Mouse (Mus musculus) liver, adult 2 months (tissue): ENCODE data around the gene Zbed3. TPM values are rescaled to one million over a fixed set of nuclear protein-coding genes. Genes with fewer than 3 reads are reported as not detected.

Experiments used
- DNase-seq: peaks from one replicate; pipeline ENCODE4 v3.0.0-alpha.2; 2011; ENCODE audit warnings: low read depth, low spot score; ENCODE audit errors: extremely low read depth
- H3K27ac ChIP-seq: fragments of 200-500 bp; replicated peaks from 2 replicates; pipeline ENCODE4 v1.5.1; 2012; ENCODE audit warnings: low read depth, mild to moderate bottlenecking, control low read depth, inconsistent platforms, low read length; ENCODE audit not compliant: insufficient read depth
- H3K27me3 ChIP-seq: fragments of 200-500 bp; 2 replicates; pipeline ENCODE4 v1.6.1; 2012; ENCODE audit warnings: mild to moderate bottlenecking, moderate library complexity, low read length, inconsistent platforms; ENCODE audit not compliant: control insufficient read depth, insufficient read depth
- H3K36me3 ChIP-seq: fragments of 200-500 bp; 2 replicates; pipeline ENCODE4 v1.6.1; 2012; ENCODE audit warnings: low read length, inconsistent platforms; ENCODE audit not compliant: control insufficient read depth, insufficient read depth
- H3K4me1 ChIP-seq: fragments of 200-500 bp; 2 replicates; pipeline ENCODE4 v1.6.1; 2011; ENCODE audit warnings: low read length; ENCODE audit not compliant: control insufficient read depth, insufficient read depth
- H3K4me3 ChIP-seq: fragments of 200-500 bp; 2 replicates; pipeline ENCODE4 v1.5.1; 2011; ENCODE audit warnings: low read depth, mild to moderate bottlenecking, control low read depth, low read length, moderate library complexity; ENCODE audit not compliant: insufficient read depth
- H3K79me2 ChIP-seq: fragments of 200-500 bp; 2 replicates; pipeline ENCODE4 v1.6.1; 2012; ENCODE audit warnings: inconsistent platforms, mild to moderate bottlenecking, low read length, moderate library complexity; ENCODE audit not compliant: control insufficient read depth, insufficient read depth
- H3K9ac ChIP-seq: fragments of 200-500 bp; 2 replicates; pipeline ENCODE4 v1.6.1; 2012; ENCODE audit warnings: low read depth, mild to moderate bottlenecking, control low read depth, inconsistent platforms, low read length
- CTCF ChIP-seq: fragments of 200-500 bp; IDR thresholded peaks from 2 replicates; pipeline ENCODE4 v1.5.1; 2011; ENCODE audit warnings: low read depth, low read length, control low read depth
- POLR2A ChIP-seq: fragments of 200-500 bp; IDR thresholded peaks from 2 replicates; pipeline ENCODE4 v1.6.1; 2011; ENCODE audit warnings: low read length, control low read depth; ENCODE audit not compliant: insufficient read depth; ENCODE audit errors: extremely low read depth
- WGBS: fragments of 180-500 bp; shearing (Covaris S2); methylation state at CpG from one replicate; pipeline ENCODE4 v1.1.7; 2018; 5-methylcytosine and 5-hydroxymethylcytosine counted together
- polyA plus RNA-seq: library from polyadenylated mRNA; depleted of rRNA; stranded (reverse); fragments of >200 nt; gene quantifications from 2 replicates; pipeline ENCODE4 v1.2.3, GENCODE M21; 2012
- total RNA-seq: library from RNA; depleted of rRNA; stranded (reverse); fragments of >200 nt; gene quantifications from 2 replicates; pipeline ENCODE4 v1.2.3, GENCODE M21; 2014

Gene Zbed3
- total and polyA plus RNA-seq, 2 experiments: 1.1 to 4.4 TPM

DNA sequence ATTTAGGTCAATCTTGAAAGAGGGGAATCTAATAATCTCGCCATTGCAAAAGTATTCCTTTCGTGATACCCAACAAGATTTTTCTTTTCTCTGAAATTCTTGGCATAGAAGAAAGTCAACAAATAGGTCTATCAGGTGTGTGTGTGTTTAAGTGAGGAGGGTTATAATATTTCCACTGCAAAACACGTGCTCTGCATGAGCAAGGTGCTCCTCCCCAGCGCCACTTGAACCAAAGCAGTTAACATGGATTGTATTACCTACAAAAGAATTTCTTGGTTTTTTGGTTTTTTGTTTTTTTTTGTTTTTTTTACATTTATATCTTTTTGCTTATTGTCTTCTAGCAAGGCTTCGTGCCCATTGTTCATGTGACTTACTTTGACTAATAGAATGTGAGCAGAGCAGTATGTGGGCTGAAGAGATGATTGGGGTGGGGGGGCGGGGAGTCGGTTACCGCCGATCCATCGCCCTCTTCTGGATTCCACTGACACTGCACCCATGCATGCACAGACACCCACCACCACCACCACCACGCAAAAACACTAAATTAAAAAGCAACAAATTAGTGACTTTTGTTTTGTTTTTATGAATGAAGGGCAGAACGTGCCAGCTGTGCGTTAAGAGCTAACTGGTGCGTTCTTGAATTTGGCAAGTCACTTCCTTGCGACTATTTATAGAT lies 676 bp downstream of the Zbed3 start:
- Histone ChIP-seq H3K9ac (no peak overlapping the region), H3K79me2 (peaks cover 17% of the 10 kb centered on the region; the same call in 1 of the 2 replicates), H3K4me1 (peaks cover 5% of the 10 kb centered on the region; the same call in 1 of the 2 replicates), H3K27ac (no peak overlapping the region), H3K36me3 (no peaks in the 10 kb centered on the region), H3K4me3 (peak overlapping the region; percentile 97), H3K27me3 (no peaks in the 10 kb centered on the region)
- no peak for TF ChIP-seq POLR2A
- peak; percentile 69 for TF ChIP-seq CTCF
- DNase-seq: peak; percentile 20
- 26% methylated on average over 15 of the region's 15 CpGs for WGBS

DNA sequence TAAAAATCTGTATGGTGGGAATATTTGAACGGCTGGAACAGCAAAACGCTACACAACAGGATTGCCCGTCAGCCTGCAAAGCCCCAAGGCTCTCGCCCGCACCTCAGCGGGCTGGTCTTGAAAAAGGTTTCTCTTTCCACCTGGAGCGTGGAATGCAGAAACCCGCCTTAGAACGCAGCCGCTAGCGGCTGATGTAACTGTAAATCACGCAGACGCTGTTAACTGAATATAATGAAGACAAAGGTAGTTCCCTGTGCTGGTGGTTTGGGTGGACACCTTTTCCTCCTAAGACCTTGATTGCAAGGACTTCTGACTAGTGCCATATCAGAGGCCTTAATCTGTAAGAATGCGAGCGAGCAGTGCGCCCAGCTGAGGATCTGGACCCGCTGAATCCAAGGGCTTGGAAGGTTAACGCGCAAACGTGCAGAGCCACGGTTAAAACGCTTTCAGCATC lies 1.2 kb downstream of the Zbed3 start:
- DNase-seq: peak; percentile 46
- H3K27me3 ChIP-seq: no peaks in the 10 kb centered on the region
- H3K27ac ChIP-seq: peak overlapping the region; percentile 70; the same call in 1 of the 2 replicates
- H3K36me3 ChIP-seq: no peaks in the 10 kb centered on the region
- H3K4me1 ChIP-seq: peaks cover 5% of the 10 kb centered on the region; the same call in 1 of the 2 replicates
- under 1% methylated on average over 22 of the region's 22 CpGs for WGBS
- H3K4me3 ChIP-seq: peak overlapping the region; percentile 97
- peak overlapping the region; percentile 96 for H3K9ac ChIP-seq
- H3K79me2 ChIP-seq: peaks cover 21% of the 10 kb centered on the region; the same call in 1 of the 2 replicates
- TF ChIP-seq CTCF (no peak), POLR2A (no peak)

DNA sequence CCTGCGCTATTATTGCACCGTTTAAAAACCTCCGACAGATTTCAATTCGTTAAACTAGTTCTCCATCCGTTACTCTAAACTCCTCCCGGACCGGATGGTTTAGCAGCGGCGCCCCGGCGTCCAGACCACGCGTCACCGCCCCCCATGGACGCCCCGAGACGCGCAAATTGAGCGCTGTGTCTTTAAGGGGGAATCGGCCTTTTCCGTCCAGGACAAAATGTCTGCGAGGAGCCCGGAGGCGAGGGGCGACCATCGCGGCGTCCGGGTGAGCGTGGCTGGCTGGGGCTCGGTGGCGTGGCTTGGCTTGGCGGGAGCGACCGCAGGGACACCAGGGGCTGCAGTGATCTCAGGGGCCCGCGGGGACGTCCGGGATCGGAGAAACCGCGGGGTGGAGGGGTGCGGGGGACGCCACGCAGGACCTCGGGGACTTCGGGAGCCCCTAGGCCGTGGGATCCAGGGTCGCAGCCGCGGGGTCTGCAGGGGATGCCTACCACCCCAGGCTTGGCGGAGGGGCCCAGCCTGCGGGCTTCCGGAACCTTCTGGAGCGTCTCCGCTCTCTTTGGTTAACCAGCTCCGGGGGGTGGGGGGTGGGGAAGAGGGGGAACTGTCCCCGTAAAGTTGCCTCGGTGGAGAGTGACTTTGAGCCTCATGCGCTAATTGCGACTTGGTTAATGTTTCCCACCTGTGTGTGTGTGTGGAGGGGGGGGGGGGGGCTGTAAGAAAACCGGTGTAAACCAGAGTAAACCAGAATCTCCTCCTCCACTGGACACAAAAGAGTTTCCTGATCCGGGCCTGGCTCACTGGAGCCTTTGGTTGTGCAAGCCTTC lies 1.9 kb downstream of the Zbed3 start:
- H3K4me1 ChIP-seq: peaks cover 5% of the 10 kb centered on the region; the same call in 1 of the 2 replicates
- H3K27ac ChIP-seq: peak overlapping the region; percentile 70
- H3K27me3 ChIP-seq: no peaks in the 10 kb centered on the region
- H3K79me2 ChIP-seq: peaks cover 25% of the 10 kb centered on the region; the same call in 1 of the 2 replicates
- H3K4me3 ChIP-seq: peak overlapping the region; percentile 97
- TF ChIP-seq POLR2A (0 out of 2 replicates have a peak, but pooled peaks have one; percentile 26), CTCF (no peak)
- peak overlapping the region; percentile 96 for H3K9ac ChIP-seq
- WGBS: under 1% methylated on average over 63 of the region's 63 CpGs
- DNase-seq: peak; percentile 74
- H3K36me3 ChIP-seq: no peaks in the 10 kb centered on the region

DNA sequence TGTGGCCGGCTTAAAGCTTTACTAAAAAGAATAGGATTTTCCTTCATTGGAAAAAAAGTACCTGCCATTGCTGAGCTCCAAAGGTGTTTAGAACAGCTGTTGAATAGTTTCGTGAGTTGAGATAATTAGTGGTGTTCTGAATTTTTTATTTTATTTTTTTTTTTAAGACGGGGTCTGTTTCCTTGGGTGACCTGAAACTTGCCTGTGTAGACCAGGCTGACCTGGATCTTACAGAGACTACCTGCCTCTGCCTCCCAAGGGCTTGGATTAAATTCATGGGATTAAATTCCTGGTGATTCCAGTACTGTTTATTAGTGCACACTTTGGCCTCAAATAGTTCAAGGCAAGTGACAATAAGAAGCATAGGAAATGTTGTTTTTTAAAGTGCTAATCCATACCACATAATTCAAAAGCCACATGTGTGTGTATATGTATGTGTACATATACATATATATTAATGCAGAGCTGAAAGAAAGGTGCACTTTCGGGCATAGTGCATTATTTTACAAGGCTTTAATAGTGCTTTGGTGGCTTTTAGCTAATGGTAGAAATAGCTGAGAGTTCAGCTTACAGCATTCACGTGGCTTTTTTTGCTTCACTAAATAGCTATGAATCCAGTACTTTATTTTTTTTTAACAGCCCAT lies 2.6 kb downstream of the Zbed3 start:
- DNase-seq: no peak
- peaks cover 30% of the 10 kb centered on the region; the same call in 1 of the 2 replicates for H3K79me2 ChIP-seq
- TF ChIP-seq CTCF (no peak), POLR2A (no peak)
- no peaks in the 10 kb centered on the region for H3K27me3 ChIP-seq
- no peaks in the 10 kb centered on the region for H3K36me3 ChIP-seq
- peak overlapping the region; percentile 97; the same call in 1 of the 2 replicates for H3K4me3 ChIP-seq
- H3K4me1 ChIP-seq: peaks cover 5% of the 10 kb centered on the region; the same call in 1 of the 2 replicates
- no peak overlapping the region for H3K27ac ChIP-seq
- no peak overlapping the region for H3K9ac ChIP-seq
- 9% methylated on average over 5 of the region's 5 CpGs for WGBS

DNA sequence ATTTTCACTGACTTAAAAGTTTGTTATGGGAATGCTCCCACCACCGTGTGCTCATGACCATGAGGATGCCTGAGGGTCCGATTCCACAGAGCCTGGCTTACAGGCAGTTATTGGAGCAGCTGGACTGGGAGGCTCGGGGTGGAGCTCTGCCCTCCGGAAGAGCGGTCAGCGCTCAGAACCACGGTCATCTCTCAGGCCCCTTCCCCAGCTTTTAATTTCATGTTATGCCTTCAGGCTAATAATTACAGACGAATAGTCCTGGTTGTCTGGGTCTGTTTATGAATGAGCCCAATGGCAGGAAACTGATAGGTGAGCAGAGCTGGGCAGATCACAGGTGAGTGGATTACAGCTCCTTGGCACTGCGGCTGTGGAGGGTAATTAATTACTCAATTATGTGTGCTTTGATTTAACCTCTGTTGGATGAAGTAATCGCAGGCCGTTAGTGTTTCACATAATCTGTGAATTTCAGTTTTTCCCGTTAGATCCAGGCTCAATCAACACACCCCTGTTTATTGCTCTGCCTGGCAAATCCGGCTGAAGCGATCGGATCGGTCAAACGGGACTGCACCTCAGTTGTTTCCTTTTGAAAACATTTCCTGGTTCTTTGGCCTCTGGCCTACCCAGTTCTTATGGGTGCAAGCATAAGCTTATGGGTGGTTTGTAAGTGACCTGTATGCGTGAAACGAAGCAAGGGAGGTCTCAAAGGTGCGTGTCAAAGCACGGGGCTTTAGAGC lies 3.4 kb downstream of the Zbed3 start:
- 14% methylated on average over 21 of the region's 21 CpGs for WGBS
- no peak overlapping the region for H3K27ac ChIP-seq
- peak; percentile 33 for DNase-seq
- H3K36me3 ChIP-seq: no peaks in the 10 kb centered on the region
- TF ChIP-seq POLR2A: no peak
- TF ChIP-seq CTCF: no peak
- peak overlapping the region; percentile 3 for H3K4me3 ChIP-seq
- no peaks in the 10 kb centered on the region for H3K27me3 ChIP-seq
- peak overlapping the region; percentile 39; the same call in 1 of the 2 replicates for H3K9ac ChIP-seq
- H3K79me2 ChIP-seq: peaks cover 35% of the 10 kb centered on the region; the same call in 1 of the 2 replicates
- H3K4me1 ChIP-seq: peaks cover 5% of the 10 kb centered on the region; the same call in 1 of the 2 replicates
